Mouse (Mus musculus) cerebellum, adult 9-11 months (tissue): ENCODE measurements around the gene Gm10491.

Experiments used
- DNase-seq: peaks from one replicate; pipeline ENCODE4 v3.0.0; 2022

Gene Gm10491

DNA sequence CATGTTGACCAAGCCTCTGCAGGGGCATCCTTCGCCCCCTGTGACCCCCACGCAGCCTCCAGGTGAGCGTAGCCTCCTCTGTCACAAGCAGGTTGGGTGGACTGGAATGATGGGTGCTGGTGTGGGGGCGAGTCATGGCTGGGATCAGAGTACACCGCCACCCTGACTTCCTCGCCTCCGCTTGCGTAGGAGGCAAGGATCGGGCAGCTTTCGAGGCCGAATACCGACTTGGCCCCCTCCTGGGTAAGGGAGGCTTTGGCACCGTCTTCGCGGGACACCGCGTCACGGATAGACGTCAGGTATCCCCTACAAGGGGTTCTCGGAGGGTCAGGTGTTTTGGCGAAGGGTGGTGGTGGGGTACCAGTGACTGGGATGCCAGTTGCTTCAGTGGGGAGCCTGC lies 29.1 kb downstream of the Gm10491 start:
- peak; percentile 69 for DNase-seq

GRCm38 (mm10) chrX:7878007-7878419 lies 29.6 kb downstream of the Gm10491 start, which contains the start of gene Pim2:
TSS of gene Pim2 (plus strand) at chrX:7878262.
- peak; percentile 94 for DNase-seq

- no peak for DNase-seq
Measured at GRCm38 (mm10) chrX:7869826-7870225, 37.8 kb downstream of the Gm10491 start.

DNA sequence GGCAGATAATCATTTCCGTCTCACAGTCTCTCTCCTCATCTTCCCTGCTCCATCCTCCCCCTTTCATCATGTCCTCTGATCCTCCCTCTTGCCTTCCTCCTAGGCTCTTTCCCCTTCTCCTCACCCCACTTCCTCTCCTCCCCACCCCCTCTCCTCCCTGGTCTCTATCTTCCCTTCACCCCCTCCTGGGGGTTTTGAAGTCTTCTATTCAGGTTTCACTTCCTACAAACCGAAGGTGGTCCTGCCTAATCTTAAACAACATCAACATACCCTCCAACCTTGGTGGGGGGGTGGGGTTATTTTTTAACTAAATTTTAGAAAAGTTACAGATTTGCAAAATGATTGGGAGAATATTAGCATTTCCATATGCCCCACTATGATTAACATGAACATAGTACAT lies 39.1 kb downstream of the Gm10491 start:
- DNase-seq = no peak

- DNase-seq = no peak
Measured at GRCm38 (mm10) chrX:7867141-7867540, 40.5 kb downstream of the Gm10491 start.

- no peak for DNase-seq
Measured at GRCm38 (mm10) chrX:7865786-7866185, 41.8 kb downstream of the Gm10491 start.

DNA sequence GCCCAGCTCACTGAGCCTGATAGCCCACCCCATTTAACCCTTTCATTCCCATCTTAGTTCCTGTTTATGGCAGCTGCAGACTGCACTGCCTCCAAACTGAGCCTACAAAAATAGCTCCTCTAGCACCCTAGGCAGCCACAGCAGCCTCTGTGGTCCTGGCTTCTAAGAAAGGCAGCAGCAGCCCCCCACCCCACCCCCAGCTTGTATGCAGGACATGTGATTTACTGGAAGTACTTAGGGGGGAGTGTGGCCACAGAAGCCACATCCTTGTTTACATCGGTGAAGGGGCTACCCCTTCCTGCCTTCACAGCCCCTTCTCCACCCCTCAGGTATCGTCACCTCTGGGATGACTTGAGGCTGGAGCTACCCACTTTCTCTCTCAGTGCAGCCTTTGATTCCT lies 42.3 kb downstream of the Gm10491 start:
- no peak for DNase-seq

- DNase-seq = no peak
Measured at GRCm38 (mm10) chrX:7864551-7864950, 43.1 kb downstream of the Gm10491 start.

GRCm38 (mm10) chrX:7863181-7863580 lies 44.5 kb downstream of the Gm10491 start:
- DNase-seq = no peak

- DNase-seq = no peak
Measured at GRCm38 (mm10) chrX:7859191-7859753, 48.4 kb downstream of the Gm10491 start.
